Mouse (Mus musculus) CH12.LX (cell line): ENCODE measurements around the gene Macrod1. TPM values are rescaled to one million over a fixed set of nuclear protein-coding genes. Genes with fewer than 3 reads are reported as not detected.

Experiments used
- DNase-seq: peaks from one replicate; pipeline ENCODE4 v3.0.0-alpha.2; 2013; ENCODE audit errors: extremely low read depth
- H3K27ac ChIP-seq: 2 replicates; pipeline ENCODE4 v1.5.1; 2012; ENCODE audit warnings: low read depth, mild to moderate bottlenecking, control low read depth, moderate library complexity; ENCODE audit not compliant: insufficient read depth
- H3K27me3 ChIP-seq: replicated peaks from 2 replicates; pipeline ENCODE3; 2012; ENCODE audit warnings: inconsistent platforms
- H3K36me3 ChIP-seq, 2 experiments: replicated peaks in 1 of 2; 2 replicates each; pipeline versions ENCODE3 to v1.6.1; 2012; ENCODE audit warnings: inconsistent platforms in 1 of 2, low read length in 1 of 2, mild to moderate bottlenecking in 1 of 2, mixed read lengths in 1 of 2, moderate library complexity in 1 of 2; ENCODE audit not compliant: control insufficient read depth in 1 of 2, insufficient read depth in 1 of 2
- H3K4me1 ChIP-seq, 2 experiments: 2 replicates each; pipeline ENCODE4 v1.6.1; 2012; ENCODE audit warnings: inconsistent platforms in 1 of 2, moderate library complexity in 1 of 2; ENCODE audit not compliant: insufficient read depth in 2 of 2, control insufficient read depth in 1 of 2
- H3K4me2 ChIP-seq: 2 replicates; pipeline ENCODE4 v1.6.1; 2012; ENCODE audit warnings: low read depth, mild to moderate bottlenecking, control low read depth; ENCODE audit not compliant: poor library complexity, insufficient read depth, severe bottlenecking
- H3K4me3 ChIP-seq, 3 experiments: fragments of 150-350 bp in 1 of 3; sonication (generic) in 1 of 3; replicated peaks in 1 of 3; 2 replicates each; pipeline versions ENCODE3 to v1.5.1; 2011 to 2012; ENCODE audit warnings: low read depth in 2 of 3, low read length in 2 of 3, mild to moderate bottlenecking in 2 of 3, moderate library complexity in 2 of 3, control low read depth in 1 of 3, improper control_type of control experiment in 1 of 3, inconsistent platforms in 1 of 3, mixed read lengths in 1 of 3; ENCODE audit not compliant: poor library complexity in 1 of 3
- H3K79me2 ChIP-seq: replicated peaks from 2 replicates; pipeline ENCODE4 v1.6.1; 2012; ENCODE audit warnings: mild to moderate bottlenecking, moderate library complexity; ENCODE audit not compliant: control insufficient read depth, poor library complexity, insufficient read depth, severe bottlenecking; ENCODE audit errors: extremely low read depth
- H3K9ac ChIP-seq: 2 replicates; pipeline ENCODE4 v1.6.1; 2012; ENCODE audit warnings: low read depth, mild to moderate bottlenecking, control low read depth, moderate library complexity; ENCODE audit not compliant: insufficient read depth
- H3K9me3 ChIP-seq: replicated peaks from 2 replicates; pipeline ENCODE3; 2012; ENCODE audit warnings: low read length, inconsistent platforms, mixed read lengths
- MEF2A ChIP-seq: IDR thresholded peaks from 2 replicates; pipeline ENCODE4 v1.6.1; 2014; ENCODE audit warnings: low read depth, mild to moderate bottlenecking, inconsistent platforms, low read length, improper control_type of control experiment, borderline replicate concordance
- POLR2A ChIP-seq: IDR thresholded peaks from 2 replicates; pipeline ENCODE4 v1.6.1; 2011; ENCODE audit warnings: low read depth, mild to moderate bottlenecking, improper control_type of control experiment, low read length
- dilution Hi-C: fragments of 300-500 bp; cut with MboI; formaldehyde crosslinking; loops from 2 replicates; pipeline ENCODE4 v1.14.3; 2020; ENCODE audit warnings: low sequenced_read_pairs; ENCODE audit not compliant: extremely low pct_unique_long_range_greater_than_20kb, extremely low pct_ligation_motif_present
- in situ Hi-C: fragments of 300-500 bp; cut with MboI; formaldehyde crosslinking; loops from 3 replicates; pipeline ENCODE4 v1.14.3; 2019; ENCODE audit warnings: low sequenced_read_pairs, low pct_ligation_motif_present, low pct_unique_long_range_greater_than_20kb, mixed read lengths
- polyA plus RNA-seq: library from polyadenylated mRNA; unstranded; fragments of >175 nt; gene quantifications from 2 replicates; pipeline ENCODE4 v1.2.1, GENCODE M21; 2012; ENCODE audit warnings: low read depth; ENCODE audit not compliant: insufficient read length
- total RNA-seq, 2 experiments: library from RNA; depleted of rRNA; stranded (reverse); fragments of 300-350 nt in 1 of 2; fragments of >200 nt in 1 of 2; gene quantifications; 2 replicates each; pipeline ENCODE4 v1.2.3; 2012 to 2014

The Macrod1 gene
- total and polyA plus RNA-seq, 3 experiments, result 1.0 TPM; not detected in 2

DNA sequence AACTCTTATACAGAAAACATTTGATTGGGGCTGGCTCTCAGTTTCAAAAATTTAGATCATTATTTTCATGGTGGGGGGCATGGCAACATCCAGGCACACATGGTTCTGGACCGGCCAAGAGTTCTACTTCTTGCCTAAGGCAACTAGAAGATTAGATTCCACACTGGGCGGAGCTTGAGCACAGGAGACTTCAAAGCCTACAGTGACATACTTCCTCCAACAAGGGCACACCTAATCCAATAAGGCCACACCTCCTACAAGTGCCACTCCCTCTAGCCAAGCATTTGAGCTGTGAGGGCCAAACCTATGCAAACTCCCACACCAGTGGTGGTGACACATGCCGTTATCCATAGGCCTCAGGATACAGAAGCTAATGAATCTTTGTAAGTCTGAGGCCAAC is 189.4 kb downstream of the Macrod1 start:
- Histone ChIP-seq H3K4me1 (peaks cover 3 to 12% of the 10 kb centered on the region in 2 experiments; a peak in 3 of 4 replicates), H3K9ac (no peak overlapping the region), H3K36me3 (no peaks in the 10 kb centered on the region), H3K79me2 (no peaks in the 10 kb centered on the region), H3K4me2 (no peak overlapping the region), H3K27me3 (peaks cover 4% of the 10 kb centered on the region), H3K27ac (no peak overlapping the region), H3K9me3 (no peaks in the 10 kb centered on the region), H3K4me3 (no peak overlapping the region)
- in situ Hi-C loops (loop anchor here (10.0 kb wide), 1 partner anchor 169 kb away; the partner anchor contains the start of gene 2700081O15Rik), dilution Hi-C loops (no loop called here)
- TF ChIP-seq MEF2A, result no peak
- peak; percentile 33; the same call in 1 of the 2 replicates for TF ChIP-seq POLR2A
- DNase-seq, result peak; percentile 55

Other genes starting within 250 kb of the Macrod1 start
Only the 20 nearest of the 23 such genes appear.
- 191 and 198 TPM in 2 replicates for gene Trmt112, start 147.1 kb upstream of the Macrod1 start, total RNA-seq (2012; rRNA removed)
- 89.5 and 97.9 TPM in 2 replicates for gene Trmt112, start 147.1 kb upstream of the Macrod1 start, total RNA-seq (2014; rRNA removed)
- 158 and 212 TPM in 2 replicates for gene Trmt112, start 147.1 kb upstream of the Macrod1 start, polyA plus RNA-seq
- 72.6 and 74.8 TPM in 2 replicates for gene Prdx5, start 146.7 kb upstream of the Macrod1 start, total RNA-seq (2012; rRNA removed)
- 77.2 and 83.5 TPM in 2 replicates for gene Prdx5, start 146.7 kb upstream of the Macrod1 start, total RNA-seq (2014; rRNA removed)
- gene Prdx5, start 146.7 kb upstream of the Macrod1 start, polyA plus RNA-seq, result 137 TPM in 2 replicates
- 23.5 and 28.7 TPM in 2 replicates for gene Esrra, start 135.0 kb upstream of the Macrod1 start, total RNA-seq (2012; rRNA removed)
- 13.4 and 13.6 TPM in 2 replicates for gene Esrra, start 135.0 kb upstream of the Macrod1 start, total RNA-seq (2014; rRNA removed)
- gene Esrra, start 135.0 kb upstream of the Macrod1 start, polyA plus RNA-seq, result 15.6 and 17.7 TPM in 2 replicates
- not detected in 2 replicates for gene Catsperz, start 131.4 kb upstream of the Macrod1 start, total RNA-seq (2012; rRNA removed)
- not detected in 2 replicates for gene Catsperz, start 131.4 kb upstream of the Macrod1 start, total RNA-seq (2014; rRNA removed)
- gene Catsperz, start 131.4 kb upstream of the Macrod1 start, polyA plus RNA-seq, result 1.2 TPM in 1 of 2 replicates, not detected in the other
- 0.21 TPM in 1 of 2 replicates, not detected in the other for gene Kcnk4, start 122.3 kb upstream of the Macrod1 start, total RNA-seq (2012; rRNA removed)
- gene Kcnk4, start 122.3 kb upstream of the Macrod1 start, total RNA-seq (2014; rRNA removed), result not detected in 2 replicates
- 0.80 TPM in 1 of 2 replicates, not detected in the other for gene Kcnk4, start 122.3 kb upstream of the Macrod1 start, polyA plus RNA-seq
- 37.8 and 38.0 TPM in 2 replicates for gene Bad, start 114.9 kb upstream of the Macrod1 start, total RNA-seq (2012; rRNA removed)
- 27.7 and 28.5 TPM in 2 replicates for gene Bad, start 114.9 kb upstream of the Macrod1 start, total RNA-seq (2014; rRNA removed)
- 33.3 and 39.6 TPM in 2 replicates for gene Bad, start 114.9 kb upstream of the Macrod1 start, polyA plus RNA-seq
- gene Gpr137, start 114.3 kb upstream of the Macrod1 start, total RNA-seq (2012; rRNA removed), result 14.1 and 18.1 TPM in 2 replicates
- gene Gpr137, start 114.3 kb upstream of the Macrod1 start, total RNA-seq (2014; rRNA removed), result 8.8 and 9.0 TPM in 2 replicates
- 14.0 and 14.4 TPM in 2 replicates for gene Gpr137, start 114.3 kb upstream of the Macrod1 start, polyA plus RNA-seq
- 256 and 329 TPM in 2 replicates for gene Ppp1r14b, start 81.8 kb upstream of the Macrod1 start, total RNA-seq (2012; rRNA removed)
- 151 and 167 TPM in 2 replicates for gene Ppp1r14b, start 81.8 kb upstream of the Macrod1 start, total RNA-seq (2014; rRNA removed)
- gene Ppp1r14b, start 81.8 kb upstream of the Macrod1 start, polyA plus RNA-seq, result 179 and 241 TPM in 2 replicates
- gene Plcb3, start 80.3 kb upstream of the Macrod1 start, total RNA-seq (2012; rRNA removed), result 6.4 and 7.5 TPM in 2 replicates
- gene Plcb3, start 80.3 kb upstream of the Macrod1 start, total RNA-seq (2014; rRNA removed), result 3.0 and 4.1 TPM in 2 replicates
- 7.8 and 8.2 TPM in 2 replicates for gene Plcb3, start 80.3 kb upstream of the Macrod1 start, polyA plus RNA-seq
- 44.6 and 50.4 TPM in 2 replicates for gene Fkbp2, start 76.3 kb upstream of the Macrod1 start, total RNA-seq (2012; rRNA removed)
- 17.6 and 20.7 TPM in 2 replicates for gene Fkbp2, start 76.3 kb upstream of the Macrod1 start, total RNA-seq (2014; rRNA removed)
- 87.0 and 97.7 TPM in 2 replicates for gene Fkbp2, start 76.3 kb upstream of the Macrod1 start, polyA plus RNA-seq
- gene Vegfb, start 69.2 kb upstream of the Macrod1 start, total RNA-seq (2012; rRNA removed), result 12.9 and 13.2 TPM in 2 replicates
- 3.2 and 3.5 TPM in 2 replicates for gene Vegfb, start 69.2 kb upstream of the Macrod1 start, total RNA-seq (2014; rRNA removed)
- gene Vegfb, start 69.2 kb upstream of the Macrod1 start, polyA plus RNA-seq, result 28.4 and 35.1 TPM in 2 replicates
- gene Dnajc4, start 64.2 kb upstream of the Macrod1 start, total RNA-seq (2012; rRNA removed), result 9.7 and 11.2 TPM in 2 replicates
- gene Dnajc4, start 64.2 kb upstream of the Macrod1 start, total RNA-seq (2014; rRNA removed), result 6.2 and 7.5 TPM in 2 replicates
- gene Dnajc4, start 64.2 kb upstream of the Macrod1 start, polyA plus RNA-seq, result 12.7 and 13.9 TPM in 2 replicates
- 24.6 and 26.6 TPM in 2 replicates for gene Nudt22, start 60.7 kb upstream of the Macrod1 start, total RNA-seq (2012; rRNA removed)
- gene Nudt22, start 60.7 kb upstream of the Macrod1 start, total RNA-seq (2014; rRNA removed), result 9.0 and 11.2 TPM in 2 replicates
- gene Nudt22, start 60.7 kb upstream of the Macrod1 start, polyA plus RNA-seq, result 10.8 and 11.1 TPM in 2 replicates
- gene Trpt1, start 60.7 kb upstream of the Macrod1 start, total RNA-seq (2012; rRNA removed), result 4.1 and 4.7 TPM in 2 replicates
- 2.8 and 3.4 TPM in 2 replicates for gene Trpt1, start 60.7 kb upstream of the Macrod1 start, total RNA-seq (2014; rRNA removed)
- 2.1 and 3.1 TPM in 2 replicates for gene Trpt1, start 60.7 kb upstream of the Macrod1 start, polyA plus RNA-seq
- gene Fermt3, start 37.3 kb upstream of the Macrod1 start, total RNA-seq (2012; rRNA removed), result 57.4 and 58.4 TPM in 2 replicates
- 47.0 and 58.7 TPM in 2 replicates for gene Fermt3, start 37.3 kb upstream of the Macrod1 start, total RNA-seq (2014; rRNA removed)
- gene Fermt3, start 37.3 kb upstream of the Macrod1 start, polyA plus RNA-seq, result 65.1 and 67.3 TPM in 2 replicates
- 178 and 246 TPM in 2 replicates for gene Stip1, start 16.8 kb upstream of the Macrod1 start, total RNA-seq (2012; rRNA removed)
- gene Stip1, start 16.8 kb upstream of the Macrod1 start, total RNA-seq (2014; rRNA removed), result 200 and 202 TPM in 2 replicates
- gene Stip1, start 16.8 kb upstream of the Macrod1 start, polyA plus RNA-seq, result 314 and 344 TPM in 2 replicates
- gene Flrt1, start 48.9 kb downstream of the Macrod1 start, total RNA-seq (2012; rRNA removed), result not detected in 2 replicates
- not detected in 2 replicates for gene Flrt1, start 48.9 kb downstream of the Macrod1 start, total RNA-seq (2014; rRNA removed)
- not detected in 2 replicates for gene Flrt1, start 48.9 kb downstream of the Macrod1 start, polyA plus RNA-seq
- 102 and 114 TPM in 2 replicates for gene Otub1, start 149.5 kb downstream of the Macrod1 start, total RNA-seq (2012; rRNA removed)
- gene Otub1, start 149.5 kb downstream of the Macrod1 start, total RNA-seq (2014; rRNA removed), result 115 and 119 TPM in 2 replicates
- 126 and 139 TPM in 2 replicates for gene Otub1, start 149.5 kb downstream of the Macrod1 start, polyA plus RNA-seq
- 797 and 822 TPM in 2 replicates for gene Cox8a, start 160.8 kb downstream of the Macrod1 start, total RNA-seq (2012; rRNA removed)
- gene Cox8a, start 160.8 kb downstream of the Macrod1 start, total RNA-seq (2014; rRNA removed), result 275 and 326 TPM in 2 replicates
- gene Cox8a, start 160.8 kb downstream of the Macrod1 start, polyA plus RNA-seq, result 617 and 896 TPM in 2 replicates
- 40.6 and 45.5 TPM in 2 replicates for gene Naa40, start 184.4 kb downstream of the Macrod1 start, total RNA-seq (2012; rRNA removed)
- 63.1 and 65.7 TPM in 2 replicates for gene Naa40, start 184.4 kb downstream of the Macrod1 start, total RNA-seq (2014; rRNA removed)
- gene Naa40, start 184.4 kb downstream of the Macrod1 start, polyA plus RNA-seq, result 61.2 and 69.3 TPM in 2 replicates